Mouse (Mus musculus) liver, adult 2 months (tissue): ENCODE results near the gene Dcaf17.

ENCODE experiments used
- CTCF ChIP-seq: fragments of 200-500 bp; IDR thresholded peaks from 2 replicates; pipeline ENCODE4 v1.5.1; 2011; ENCODE audit warnings: low read depth, low read length, control low read depth
- POLR2A ChIP-seq: fragments of 200-500 bp; IDR thresholded peaks from 2 replicates; pipeline ENCODE4 v1.6.1; 2011; ENCODE audit warnings: low read length, control low read depth; ENCODE audit not compliant: insufficient read depth; ENCODE audit errors: extremely low read depth

- no peak for TF ChIP-seq CTCF
- TF ChIP-seq POLR2A = no peak
These were observed 22.1 kb upstream of the Dcaf17 start for GRCm38 (mm10) chr2:71033014-71033413.
